Mouse (Mus musculus): Measurements from ENCODE around the gene Ccdc92b.

DNA sequence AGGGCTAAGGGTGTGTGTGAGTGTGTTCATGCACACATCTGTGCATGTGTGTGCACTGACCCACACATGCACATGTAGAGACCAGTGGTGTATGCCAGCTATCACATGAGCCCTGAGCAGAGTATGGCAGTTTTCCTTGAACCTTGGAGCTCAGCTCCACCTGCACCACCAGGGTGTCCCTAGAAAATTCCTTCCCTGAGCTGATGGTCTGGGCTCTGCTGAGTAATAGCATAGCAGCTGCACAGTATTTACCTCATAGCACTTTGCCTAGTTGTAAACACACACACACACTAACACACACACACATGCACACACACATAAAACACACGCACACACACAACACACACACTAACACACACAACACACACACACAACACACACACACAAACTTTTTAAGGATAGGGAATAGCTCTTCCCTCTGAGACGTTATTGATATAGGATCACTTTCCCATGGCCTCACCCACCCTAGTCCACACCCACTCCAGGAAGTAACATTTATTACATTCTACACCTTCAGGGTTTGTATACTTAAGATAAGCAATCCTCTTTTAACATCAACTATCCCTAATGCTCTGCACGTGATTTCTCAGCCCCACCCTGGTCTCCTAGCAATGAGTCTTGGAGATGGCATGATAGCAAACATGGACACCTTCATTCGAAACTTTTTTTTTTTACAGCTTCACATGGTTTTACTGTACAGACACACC is 22.0 kb upstream of the Ccdc92b start:
- TF ChIP-seq CTCF (IDR thresholded peaks at IDR 0.05; ENCODE audit: control insufficient read depth, insufficient read depth, low read length), result no peak
- no peak for TF ChIP-seq POLR2A (IDR thresholded peaks at IDR 0.05; ENCODE audit: borderline replicate concordance, control insufficient read depth, low read depth, low read length)
